Mouse (Mus musculus) E14TG2a.4 (cell line): ENCODE results near the gene Cyb5r1.
A peak's percentile ranks its signal among the peaks of the same experiment; 100 is the strongest.
"Not testable (repeated sequence)": the region's sequence is repeated elsewhere in the genome, so short reads cannot be mapped to it uniquely, and the experiment has no call there.

Source experiments
- H3K27me3 ChIP-seq: 2 replicates; pipeline ENCODE4 v1.6.1; 2014; ENCODE audit warnings: low read length, control low read depth; ENCODE audit not compliant: insufficient read depth
- H3K36me3 ChIP-seq: 2 replicates; pipeline ENCODE4 v1.6.1; 2014; ENCODE audit warnings: low read length, control low read depth; ENCODE audit not compliant: insufficient read depth
- H3K4me1 ChIP-seq: replicated peaks from 2 replicates; pipeline ENCODE4 v1.6.1; 2014; ENCODE audit warnings: low read depth, low read length, control low read depth
- H3K4me3 ChIP-seq: replicated peaks from 2 replicates; pipeline ENCODE4 v1.5.1; 2014; ENCODE audit warnings: mild to moderate bottlenecking, low read length
- H3K9me3 ChIP-seq: 2 replicates; pipeline ENCODE4 v1.6.1; 2014; ENCODE audit warnings: low read length, control low read depth
- CTCF ChIP-seq: conservative IDR thresholded peaks from 2 replicates; pipeline ENCODE4 v1.5.1; 2014; ENCODE audit warnings: low read length
- NANOG ChIP-seq: IDR thresholded peaks from 2 replicates; pipeline ENCODE4 v1.6.1; 2014; ENCODE audit warnings: borderline replicate concordance, low read length, mixed read lengths
- POU5F1 ChIP-seq: IDR thresholded peaks from 2 replicates; pipeline ENCODE4 v1.6.1; 2014; ENCODE audit warnings: low read length, borderline replicate concordance

The Cyb5r1 gene

GRCm38 (mm10) chr1:134419751-134420458 lies 14.5 kb downstream of the Cyb5r1 start:
- Histone ChIP-seq H3K4me3 (peak overlapping the region; percentile 35; the same call in 1 of the 2 replicates), H3K36me3 (peaks cover 54% of the 10 kb centered on the region), H3K9me3 (no peaks in the 10 kb centered on the region), H3K27me3 (no peaks in the 10 kb centered on the region), H3K4me1 (peaks cover 88% of the 10 kb centered on the region)
- TF ChIP-seq POU5F1: no peak
- no peak for TF ChIP-seq NANOG
- TF ChIP-seq CTCF: no peak

GRCm38 (mm10) chr1:134423911-134424310 lies 18.6 kb downstream of the Cyb5r1 start:
- peak overlapping the region; percentile 42 for H3K4me3 ChIP-seq
- H3K4me1 ChIP-seq: peaks cover 98% of the 10 kb centered on the region

GRCm38 (mm10) chr1:134426289-134426688 lies 20.9 kb downstream of the Cyb5r1 start:
- Histone ChIP-seq H3K27me3 (no peaks in the 10 kb centered on the region), H3K9me3 (no peaks in the 10 kb centered on the region), H3K36me3 (peaks cover 92% of the 10 kb centered on the region), H3K4me1 (peaks cover 93% of the 10 kb centered on the region), H3K4me3 (no peak overlapping the region)
- no peak for TF ChIP-seq NANOG
- no peak for TF ChIP-seq CTCF
- no peak for TF ChIP-seq POU5F1

More at GRCm38 (mm10) chr1:134423911-134424310, 18.6 kb downstream of the Cyb5r1 start:
- Histone ChIP-seq H3K27me3 (no peaks in the 10 kb centered on the region), H3K36me3 (peaks cover 75% of the 10 kb centered on the region), H3K9me3 (no peaks in the 10 kb centered on the region)
- TF ChIP-seq NANOG (no peak), POU5F1 (no peak), CTCF (no peak)

- Histone ChIP-seq H3K4me3 (peak overlapping the region; percentile 17; the same call in 1 of the 2 replicates), H3K27me3 (no peaks in the 10 kb centered on the region), H3K4me1 (peaks cover 82% of the 10 kb centered on the region), H3K36me3 (peaks cover 49% of the 10 kb centered on the region), H3K9me3 (no peaks in the 10 kb centered on the region)
- TF ChIP-seq NANOG (no peak), CTCF (no peak), POU5F1 (no peak)
Measured at GRCm38 (mm10) chr1:134433002-134433401, 27.6 kb downstream of the Cyb5r1 start.

- H3K4me1 ChIP-seq: peaks cover 77% of the 10 kb centered on the region
- peak overlapping the region; percentile 17; the same call in 1 of the 2 replicates for H3K4me3 ChIP-seq
- no peaks in the 10 kb centered on the region for H3K27me3 ChIP-seq
- H3K36me3 ChIP-seq: peaks cover 44% of the 10 kb centered on the region
- TF ChIP-seq CTCF: no peak
- TF ChIP-seq NANOG: no peak
- no peak for TF ChIP-seq POU5F1
- H3K9me3 ChIP-seq: no peaks in the 10 kb centered on the region
Measured at GRCm38 (mm10) chr1:134433473-134433872, 28.1 kb downstream of the Cyb5r1 start.

- TF ChIP-seq CTCF: peak; percentile 85
- TF ChIP-seq NANOG: no peak
- TF ChIP-seq POU5F1: no peak
- Histone ChIP-seq H3K4me1 (peaks cover 62% of the 10 kb centered on the region), H3K36me3 (peaks cover 25% of the 10 kb centered on the region), H3K9me3 (no peaks in the 10 kb centered on the region), H3K27me3 (no peaks in the 10 kb centered on the region), H3K4me3 (peak overlapping the region; percentile 58)
Measured at GRCm38 (mm10) chr1:134435414-134435813, 30.1 kb downstream of the Cyb5r1 start.

GRCm38 (mm10) chr1:134440437-134440836 lies 35.1 kb downstream of the Cyb5r1 start:
- no peaks in the 10 kb centered on the region for H3K27me3 ChIP-seq
- H3K4me1 ChIP-seq: peaks cover 14% of the 10 kb centered on the region
- H3K36me3 ChIP-seq: peaks cover 4% of the 10 kb centered on the region; the same call in 1 of the 2 replicates
- peaks cover 34% of the 10 kb centered on the region for H3K9me3 ChIP-seq
- H3K4me3 ChIP-seq: no peak overlapping the region
- no peak for TF ChIP-seq CTCF
- TF ChIP-seq NANOG: no peak
- no peak for TF ChIP-seq POU5F1

GRCm38 (mm10) chr1:134441737-134442136 lies 36.4 kb downstream of the Cyb5r1 start:
- H3K4me1 ChIP-seq, H3K36me3 ChIP-seq, H3K27me3 ChIP-seq, H3K4me3 ChIP-seq: not testable (repeated sequence)
- H3K9me3 ChIP-seq: peaks cover 47% of the 10 kb centered on the region

GRCm38 (mm10) chr1:134442394-134442793 lies 37.0 kb downstream of the Cyb5r1 start:
- Histone ChIP-seq H3K36me3 (peaks cover 4% of the 10 kb centered on the region; the same call in 1 of the 2 replicates), H3K4me3 (no peak overlapping the region), H3K4me1 (no peaks in the 10 kb centered on the region), H3K27me3 (no peaks in the 10 kb centered on the region), H3K9me3 (peaks cover 53% of the 10 kb centered on the region)
- TF ChIP-seq POU5F1: no peak
- no peak for TF ChIP-seq NANOG
- no peak for TF ChIP-seq CTCF

- not testable (repeated sequence) for H3K36me3 ChIP-seq, H3K4me3 ChIP-seq, H3K27me3 ChIP-seq, H3K4me1 ChIP-seq
- H3K9me3 ChIP-seq: peaks cover 56% of the 10 kb centered on the region
Measured at GRCm38 (mm10) chr1:134443288-134443687, 37.9 kb downstream of the Cyb5r1 start.
